Mouse (Mus musculus): Measurements from ENCODE around the gene Tstd2.

The Tstd2 gene

DNA sequence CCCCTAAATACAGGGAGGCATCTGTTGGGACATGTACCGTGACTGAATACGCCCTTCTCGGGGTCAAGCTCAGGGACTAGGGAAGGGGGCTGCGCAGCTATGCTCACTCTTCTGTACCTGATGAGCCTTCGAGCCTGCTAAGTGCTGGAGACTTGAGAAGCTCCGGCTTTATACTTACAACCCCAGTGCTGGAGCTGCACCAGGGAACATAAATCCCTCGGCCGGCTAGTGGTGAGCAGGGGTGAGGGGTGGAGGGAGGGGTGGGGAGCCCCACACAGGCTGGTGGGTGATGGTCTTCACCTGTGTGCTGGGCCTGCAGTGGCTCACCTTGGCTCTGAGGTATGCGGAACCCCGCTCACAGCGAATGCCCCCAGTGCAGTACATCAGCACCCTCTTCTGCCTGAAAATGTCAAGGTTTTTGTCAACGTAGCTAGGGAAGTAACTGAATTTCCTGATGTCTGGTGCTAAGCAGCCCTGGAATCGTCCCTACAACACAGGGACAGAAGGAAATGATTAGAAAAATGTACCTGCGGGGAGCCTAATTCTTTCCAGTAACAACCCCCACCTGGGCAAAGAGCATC, 18.9 kb downstream of the Tstd2 start:
- DNase-seq (ENCODE audit: low read depth): no peak

DNA sequence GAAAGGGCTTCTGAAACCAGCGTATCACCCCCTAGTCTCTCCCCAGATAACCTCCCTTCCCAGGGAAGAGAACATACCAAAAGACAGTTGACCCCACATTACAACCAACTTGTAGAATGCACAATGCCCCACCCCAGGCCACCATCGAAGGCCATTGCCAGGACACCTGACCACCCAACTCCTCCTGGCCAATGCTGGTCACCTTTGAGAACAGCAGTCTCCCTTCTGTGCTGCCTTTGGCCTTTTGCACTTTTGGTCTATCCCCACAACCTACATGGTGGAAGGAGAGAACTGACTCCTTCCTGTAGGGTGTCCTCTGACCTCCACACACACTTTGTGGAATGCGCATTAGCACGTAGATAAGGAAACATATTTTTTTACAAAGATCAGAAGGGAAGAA, 21.0 kb downstream of the Tstd2 start:
- no peak for DNase-seq (ENCODE audit: low read depth)

DNA sequence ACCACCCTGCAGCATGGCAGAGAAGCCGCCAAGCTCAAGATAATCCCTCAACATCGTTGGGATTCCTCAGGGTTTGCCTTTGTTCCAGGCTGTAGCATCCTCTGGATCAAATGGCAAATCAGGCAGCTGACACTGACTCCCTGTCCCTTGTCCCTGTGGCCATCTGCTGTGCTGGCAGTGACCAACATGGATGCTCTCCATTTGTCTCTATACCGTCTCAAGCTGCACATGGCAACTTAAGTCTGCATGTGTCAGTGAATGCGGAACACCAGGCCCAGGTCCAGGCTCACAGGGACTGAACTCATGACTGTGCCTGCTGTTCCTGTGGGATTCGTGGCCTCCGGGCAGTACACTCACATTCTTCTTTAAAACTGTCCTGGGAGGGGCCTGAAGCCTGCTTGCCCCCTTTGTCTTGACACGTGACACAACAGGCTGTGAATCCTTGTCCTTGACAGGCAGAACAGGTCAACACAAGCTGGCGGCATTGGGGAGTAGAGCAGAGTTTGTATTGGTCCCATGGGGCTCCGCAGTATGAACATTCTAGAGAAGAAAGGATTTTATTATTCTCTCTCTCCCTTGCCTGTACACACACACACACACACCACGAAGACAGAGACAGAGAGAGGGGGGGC, 21.8 kb downstream of the Tstd2 start:
- DNase-seq (ENCODE audit: low read depth): no peak

DNA sequence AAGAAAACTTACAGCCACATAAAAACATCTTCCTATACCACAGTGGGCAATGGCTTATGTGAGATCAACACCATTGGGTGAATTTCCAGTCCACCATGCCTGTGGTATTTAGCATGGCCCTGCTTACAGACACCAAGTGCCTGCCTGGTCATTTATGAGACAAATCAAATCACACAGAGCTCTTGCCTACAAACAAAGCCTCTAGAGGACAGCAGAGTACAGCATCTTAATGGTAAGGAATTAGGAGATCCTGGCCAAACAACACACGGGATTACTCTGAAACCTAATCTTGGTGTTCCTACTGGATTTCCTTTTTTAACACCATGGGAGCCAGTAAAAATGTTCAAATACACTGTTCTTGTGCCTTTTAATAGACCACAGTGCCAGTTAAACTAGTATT, 23.2 kb downstream of the Tstd2 start:
- no peak for DNase-seq (ENCODE audit: low read depth)

DNA sequence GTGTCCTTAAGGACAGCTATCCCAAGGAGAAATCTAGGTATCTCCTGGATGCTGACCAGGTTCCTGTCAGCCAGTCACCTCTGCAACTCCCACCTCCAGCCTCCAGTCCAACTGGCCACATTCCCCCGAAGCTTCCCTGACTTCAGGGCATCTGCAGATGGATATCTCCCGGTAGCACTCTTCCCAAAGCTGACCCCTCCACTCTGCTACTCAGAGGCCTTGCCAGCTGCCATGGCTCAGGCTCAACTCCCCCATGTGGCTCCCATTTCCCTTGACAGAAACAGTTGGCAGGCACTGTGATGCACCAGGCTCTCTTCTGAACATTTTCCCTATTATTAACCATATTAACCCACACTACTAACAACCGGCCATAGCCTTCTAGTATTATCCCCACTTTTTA, 27.1 kb downstream of the Tstd2 start:
- peak; percentile 36 for DNase-seq (ENCODE audit: low read depth)

DNA sequence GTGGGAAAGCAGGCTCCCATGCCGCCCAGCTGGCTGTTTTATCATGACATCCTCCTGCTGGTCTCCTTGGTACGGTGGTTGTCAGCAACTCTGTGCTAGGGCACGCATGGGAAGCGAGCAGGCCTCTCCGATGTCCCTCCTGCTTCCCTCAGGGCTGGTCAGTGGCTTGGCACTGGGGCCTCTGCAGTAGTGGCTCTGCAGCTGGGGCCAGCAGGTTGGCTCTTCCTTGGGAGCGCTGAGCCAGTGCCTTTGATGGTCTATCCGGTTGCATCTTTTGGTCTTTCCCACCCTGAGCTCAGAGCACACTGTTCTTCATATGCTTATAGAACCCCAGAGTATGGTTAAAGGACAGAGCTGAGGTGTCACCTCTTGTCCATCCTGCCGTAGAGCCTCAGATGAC, 28.4 kb downstream of the Tstd2 start:
- DNase-seq (ENCODE audit: low read depth): no peak

DNA sequence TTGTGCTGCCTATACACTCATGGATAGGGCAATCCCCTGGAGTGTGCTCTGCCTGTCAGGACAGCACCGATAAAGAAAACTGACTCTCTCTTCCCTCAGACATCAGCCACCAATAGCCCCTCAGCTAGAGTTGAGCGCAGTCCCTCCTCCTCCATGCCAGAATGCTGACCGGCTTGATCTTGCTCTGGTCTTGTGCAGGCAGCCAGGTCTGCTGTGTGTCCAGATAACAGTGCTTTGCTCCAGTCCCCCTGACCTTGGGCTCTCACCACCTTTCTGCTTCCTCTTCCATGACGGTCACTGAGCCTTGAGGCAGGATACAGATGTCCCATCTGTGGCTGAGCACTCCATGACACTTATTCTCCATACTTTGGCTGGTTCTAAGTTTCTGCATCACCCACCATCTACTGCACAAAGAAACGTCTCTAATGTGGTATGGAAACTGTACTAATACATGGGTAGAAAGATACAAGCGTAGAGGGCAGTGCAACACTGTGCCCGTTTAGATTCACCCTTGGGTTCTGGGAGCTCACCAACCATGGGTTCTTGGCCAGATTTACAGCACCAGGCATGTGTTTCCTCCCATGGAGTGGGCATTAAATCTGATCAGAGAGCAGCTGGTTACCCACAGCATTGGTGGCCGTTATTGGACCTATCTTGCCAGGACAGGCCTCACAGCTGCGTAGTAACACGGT, 36.3 kb downstream of the Tstd2 start:
- DNase-seq (ENCODE audit: low read depth): no peak

DNA sequence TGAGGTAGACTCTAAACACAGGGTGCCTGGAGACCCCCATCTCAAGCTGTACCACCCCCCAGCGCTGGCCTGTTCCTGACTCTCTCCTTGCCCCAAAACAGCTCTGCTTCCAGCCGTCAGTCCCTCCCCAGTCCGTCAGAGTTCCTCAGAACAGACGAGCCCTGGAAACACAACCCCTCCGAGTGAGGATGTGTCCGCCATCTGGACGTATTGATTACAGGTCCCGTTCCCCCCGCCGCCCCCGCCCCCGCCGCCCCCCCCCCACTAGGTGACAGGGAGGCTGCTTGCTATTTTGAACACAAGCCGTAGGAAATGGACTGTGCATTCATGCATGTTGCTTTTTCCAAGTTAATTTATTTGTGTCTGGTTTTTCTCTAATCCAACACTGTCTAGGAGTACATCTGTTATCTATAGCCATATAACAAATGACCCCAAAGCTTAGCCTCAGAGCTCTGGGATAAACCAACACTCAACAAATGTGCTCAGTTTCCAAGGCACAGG, 37.2 kb downstream of the Tstd2 start:
- no peak for DNase-seq (ENCODE audit: low read depth)

DNA sequence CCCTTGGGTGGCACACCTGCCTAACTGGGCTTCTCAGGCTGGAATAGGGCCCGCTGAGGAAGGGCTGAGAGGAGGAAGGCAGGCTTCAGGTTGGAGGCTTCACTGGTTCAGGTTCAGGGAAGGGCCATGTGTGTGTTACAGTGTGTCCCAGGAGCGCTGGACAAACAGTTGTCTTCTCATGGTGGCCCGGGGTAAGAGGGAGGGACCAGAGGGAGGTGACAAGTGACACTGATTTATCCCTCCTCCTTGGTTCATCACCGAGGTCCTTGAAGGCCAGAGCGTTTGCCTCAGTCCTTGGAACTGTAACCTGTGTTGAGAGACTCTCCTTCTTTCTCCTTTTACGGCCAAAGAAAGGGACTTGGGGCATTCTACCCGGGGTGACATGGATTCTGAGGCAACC, 38.0 kb downstream of the Tstd2 start:
- no peak for DNase-seq (ENCODE audit: low read depth)

DNA sequence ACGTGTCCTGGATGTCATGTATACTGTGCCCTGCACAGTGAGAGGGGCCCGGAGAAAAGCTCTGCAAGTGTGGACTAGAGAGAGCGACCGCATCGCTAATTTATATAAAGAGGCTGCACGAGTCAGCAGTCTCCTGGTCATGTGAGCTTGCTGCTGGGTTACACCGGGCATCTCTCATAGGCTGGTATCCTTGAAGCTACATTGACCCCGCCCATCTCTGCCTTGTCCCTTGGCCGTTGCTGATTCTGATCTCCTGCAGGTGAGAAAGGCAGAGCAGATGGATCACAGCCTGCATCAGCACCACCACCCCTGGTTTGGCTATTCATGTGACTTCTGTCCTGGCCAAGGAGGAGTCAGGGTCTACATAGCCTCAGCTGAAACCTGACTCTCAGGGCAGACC, 39.4 kb downstream of the Tstd2 start:
- no peak for DNase-seq (ENCODE audit: low read depth)

DNA sequence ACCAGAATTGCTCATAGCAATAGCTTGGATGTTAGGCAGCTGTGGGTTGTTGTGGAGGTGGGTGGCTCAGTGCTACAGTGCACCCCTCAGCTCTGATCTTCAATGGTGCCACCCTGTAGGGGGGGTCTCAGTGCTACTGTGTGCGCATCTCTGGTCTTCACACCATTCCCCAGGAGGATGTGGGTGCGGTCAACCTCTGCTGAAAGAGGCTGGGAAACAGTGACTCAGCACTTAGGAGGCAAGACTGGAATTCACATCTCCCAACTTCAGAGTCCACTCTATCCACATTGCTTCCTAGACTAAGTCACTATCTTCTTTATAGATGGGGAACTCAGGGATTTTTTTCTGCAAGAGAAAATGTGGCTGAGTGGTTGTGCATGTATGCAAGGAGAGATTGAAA, 40.9 kb downstream of the Tstd2 start:
- DNase-seq (ENCODE audit: low read depth): peak; percentile 21

DNA sequence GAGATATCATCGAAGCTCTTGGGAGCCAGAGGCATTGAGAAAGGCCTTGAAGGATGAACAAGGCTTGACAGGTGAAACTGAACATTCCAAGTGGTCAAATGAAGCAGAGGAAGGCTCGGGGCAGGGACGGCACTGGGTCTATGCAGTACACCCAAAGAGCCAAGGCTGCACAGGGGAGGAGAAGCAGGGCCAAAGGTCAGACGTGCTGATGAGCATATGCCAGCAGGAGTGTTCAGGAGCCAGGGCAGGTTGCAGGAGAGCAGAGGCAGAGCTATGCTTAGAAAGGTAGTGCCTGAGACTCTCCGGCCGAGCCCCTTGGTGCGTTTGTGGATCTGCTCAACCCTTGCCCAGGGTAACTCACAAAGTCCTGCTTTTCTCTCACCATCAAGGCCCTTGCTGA, 41.9 kb downstream of the Tstd2 start:
- no peak for DNase-seq (ENCODE audit: low read depth)

DNA sequence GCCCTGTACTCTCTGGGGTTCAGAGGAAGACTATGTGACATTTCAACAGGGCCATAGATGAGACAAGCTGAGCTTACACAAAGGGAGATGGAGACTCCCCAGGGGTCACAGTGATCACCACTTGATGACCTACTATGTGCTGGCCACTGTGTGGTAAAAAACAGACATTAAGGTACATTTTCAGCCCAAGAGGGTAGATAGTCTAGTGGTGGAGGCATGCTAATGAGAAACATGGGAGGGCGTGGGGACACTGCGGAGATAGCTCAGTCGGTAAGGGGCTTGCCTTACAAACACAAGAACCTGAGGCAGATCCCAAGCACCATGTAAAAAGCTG, 42.7 kb downstream of the Tstd2 start:
- DNase-seq (ENCODE audit: low read depth): no peak

DNA sequence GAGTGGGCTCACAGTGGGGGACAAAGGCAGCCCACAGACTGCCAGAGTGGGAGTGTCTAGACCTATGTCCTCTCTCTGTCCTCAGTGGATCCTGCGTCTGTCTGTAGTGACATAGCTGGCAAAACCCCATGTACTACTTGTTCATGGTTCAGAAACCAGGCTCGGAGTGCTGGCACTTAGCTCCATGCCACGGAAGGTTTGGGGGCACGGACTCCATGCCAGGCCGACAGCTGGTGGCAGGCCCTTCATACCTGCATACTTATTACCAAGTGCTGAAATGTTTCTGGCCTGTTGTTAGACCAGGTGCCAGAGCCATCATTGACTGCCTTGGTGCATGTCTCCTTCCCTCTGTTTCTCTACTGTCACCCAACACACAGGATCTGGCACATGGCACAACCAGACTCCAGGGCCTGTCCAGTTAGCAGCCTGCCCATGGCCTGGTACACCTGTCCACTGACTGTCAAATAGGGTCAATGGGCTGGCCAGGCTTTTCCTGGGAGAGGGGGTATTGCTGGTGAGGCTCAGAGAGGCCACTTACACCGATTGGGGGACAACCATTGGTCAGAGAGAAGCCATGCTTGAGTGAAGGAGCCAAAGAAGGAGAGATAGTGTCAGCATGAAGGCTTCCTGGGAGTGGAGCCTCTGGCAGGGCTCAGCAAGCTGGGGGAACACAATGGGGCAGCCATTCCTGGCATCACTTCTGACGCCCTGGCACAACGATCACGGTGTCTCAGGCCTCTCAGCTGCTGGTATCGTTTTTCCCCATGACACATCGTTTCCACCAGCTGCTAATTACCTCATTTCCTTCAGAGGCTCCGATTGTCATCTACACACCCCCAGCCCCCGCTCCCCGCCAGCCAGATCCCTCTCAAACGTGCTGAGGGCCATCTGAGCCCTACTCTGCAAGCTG, 43.3 kb downstream of the Tstd2 start:
- DNase-seq (ENCODE audit: low read depth): peak; percentile 30

DNA sequence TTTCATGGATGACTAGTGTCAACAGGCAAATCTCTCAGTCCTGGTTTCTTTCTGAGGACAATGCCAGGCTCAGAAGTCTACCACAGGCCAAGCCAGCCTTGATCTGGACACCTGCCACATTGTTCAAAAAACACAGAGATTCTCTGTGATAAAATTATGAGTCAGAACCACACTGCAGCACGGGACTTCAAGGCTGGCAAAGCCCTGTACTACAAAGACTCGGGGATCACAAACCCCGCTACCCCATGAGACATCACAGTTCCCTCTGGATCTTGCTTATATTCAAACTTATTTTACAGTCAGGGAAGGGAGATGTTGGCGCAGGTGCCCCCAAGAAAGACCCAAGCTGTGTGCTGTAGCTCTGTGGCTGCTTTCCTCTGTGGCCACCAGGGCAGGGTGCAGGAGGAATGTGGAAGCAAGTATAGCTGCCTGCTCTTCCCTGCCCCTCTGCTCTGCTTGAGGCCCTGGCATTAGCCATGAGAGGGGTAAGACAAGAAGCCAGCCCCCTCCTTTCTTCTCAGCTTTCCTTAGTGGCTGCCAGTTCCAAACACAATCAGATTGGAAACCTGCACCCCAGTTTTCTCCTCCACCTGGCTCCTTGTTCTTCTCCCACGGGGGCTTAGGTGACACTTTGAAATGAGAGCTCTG, 45.9 kb downstream of the Tstd2 start:
- DNase-seq (ENCODE audit: low read depth): peak; percentile 68

DNA sequence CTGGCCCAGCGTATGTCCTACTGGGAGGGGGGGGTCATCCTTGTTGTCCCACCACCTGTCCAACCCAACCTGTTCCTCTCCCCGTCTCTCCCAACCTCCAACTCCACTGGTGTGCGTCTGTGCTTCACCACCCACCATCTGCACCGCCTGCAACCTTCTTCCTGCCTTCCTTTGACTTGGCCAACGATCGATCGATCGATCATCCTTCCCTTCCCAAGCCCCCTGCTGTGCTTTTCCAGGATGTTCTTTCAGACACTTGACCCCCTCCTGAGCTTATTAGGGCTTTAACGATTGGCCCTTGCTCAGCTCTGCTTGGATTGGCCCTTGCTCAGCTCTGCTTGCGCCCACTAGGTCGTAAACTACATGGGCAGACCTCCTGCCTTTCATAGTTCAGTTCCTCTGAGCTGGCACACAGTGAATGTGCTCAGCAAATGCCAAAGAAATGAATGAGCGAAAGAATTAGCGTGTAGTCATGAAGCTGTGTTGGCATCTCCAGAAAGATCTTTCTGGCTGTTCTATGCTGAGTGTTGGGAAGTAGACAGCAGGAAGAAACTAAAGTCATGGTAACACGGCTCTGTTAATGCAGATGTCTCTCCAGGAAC, 48.9 kb downstream of the Tstd2 start:
- peak; percentile 18 for DNase-seq (ENCODE audit: low read depth)

DNA sequence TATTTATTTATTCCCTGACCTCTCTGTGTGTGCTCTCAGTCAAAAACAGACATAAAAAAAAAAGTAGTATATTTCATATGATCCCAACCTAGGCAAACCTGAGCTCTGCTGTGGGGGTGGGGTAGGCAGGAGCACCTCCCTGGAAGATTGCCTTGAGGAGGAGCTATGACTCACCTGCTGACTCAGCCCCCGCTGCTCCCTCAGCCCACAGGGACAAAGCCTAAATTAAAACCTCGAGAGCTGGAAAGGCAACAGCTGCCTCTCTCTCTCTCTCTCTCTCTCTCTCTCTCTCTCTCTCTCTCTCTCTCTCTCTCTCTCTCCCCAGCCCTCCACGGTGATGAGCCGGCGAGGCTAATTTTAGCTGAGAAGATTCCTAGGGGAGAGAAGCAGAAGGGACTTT, 50.6 kb downstream of the Tstd2 start:
- DNase-seq (ENCODE audit: low read depth): peak; percentile 90

DNA sequence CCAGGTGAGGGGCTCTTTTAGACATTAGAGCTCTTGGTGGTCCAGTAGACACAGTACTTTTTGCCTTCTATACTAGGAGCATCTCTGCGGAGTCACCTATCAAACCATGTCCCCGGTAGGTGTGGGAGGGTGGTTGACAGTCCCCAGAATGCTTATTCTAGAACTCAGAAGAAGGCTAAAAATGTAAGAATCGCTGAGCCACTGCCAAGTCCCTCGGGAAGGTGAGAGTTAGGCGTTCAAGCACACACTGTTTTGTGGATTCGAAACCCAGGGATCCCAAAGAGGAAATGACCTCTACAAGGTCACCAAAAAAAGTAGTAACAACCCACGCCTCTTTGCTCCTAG, 51.1 kb downstream of the Tstd2 start:
- no peak for DNase-seq (ENCODE audit: low read depth)

DNA sequence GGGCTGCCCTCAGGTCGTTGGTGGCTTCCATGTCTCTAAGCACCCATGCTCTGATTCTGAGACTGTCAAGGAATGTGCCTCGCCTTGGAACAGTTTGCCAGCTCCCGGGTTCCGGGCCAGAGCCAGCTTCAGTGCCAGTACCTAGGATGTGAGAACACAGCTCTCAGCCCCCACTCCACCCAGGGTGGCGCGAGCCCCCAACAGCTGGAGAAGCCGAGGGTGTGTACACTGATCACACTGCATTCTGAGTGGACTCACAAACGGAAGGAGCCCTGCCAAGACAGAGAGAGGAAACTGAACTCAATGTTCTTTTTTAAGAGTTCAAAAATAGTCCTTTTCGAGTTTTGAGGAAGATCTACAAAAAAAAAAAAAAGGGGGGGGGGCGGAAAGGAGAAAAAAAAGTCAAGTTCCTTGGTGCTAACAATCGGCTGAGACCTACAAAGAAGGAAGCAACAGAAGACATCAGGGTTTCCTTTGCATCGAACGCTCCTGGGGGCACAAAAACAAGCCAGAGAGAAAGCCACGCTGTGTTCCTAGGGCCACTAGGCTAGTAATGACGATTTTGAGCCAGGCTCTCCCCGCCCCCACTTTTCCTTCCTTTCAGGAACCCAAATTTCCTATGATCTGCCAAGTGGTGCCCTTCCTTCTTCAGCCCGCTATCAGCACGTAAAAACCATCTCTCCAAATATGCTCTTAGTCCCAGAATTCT, 51.6 kb downstream of the Tstd2 start:
- no peak for DNase-seq (ENCODE audit: low read depth)

DNA sequence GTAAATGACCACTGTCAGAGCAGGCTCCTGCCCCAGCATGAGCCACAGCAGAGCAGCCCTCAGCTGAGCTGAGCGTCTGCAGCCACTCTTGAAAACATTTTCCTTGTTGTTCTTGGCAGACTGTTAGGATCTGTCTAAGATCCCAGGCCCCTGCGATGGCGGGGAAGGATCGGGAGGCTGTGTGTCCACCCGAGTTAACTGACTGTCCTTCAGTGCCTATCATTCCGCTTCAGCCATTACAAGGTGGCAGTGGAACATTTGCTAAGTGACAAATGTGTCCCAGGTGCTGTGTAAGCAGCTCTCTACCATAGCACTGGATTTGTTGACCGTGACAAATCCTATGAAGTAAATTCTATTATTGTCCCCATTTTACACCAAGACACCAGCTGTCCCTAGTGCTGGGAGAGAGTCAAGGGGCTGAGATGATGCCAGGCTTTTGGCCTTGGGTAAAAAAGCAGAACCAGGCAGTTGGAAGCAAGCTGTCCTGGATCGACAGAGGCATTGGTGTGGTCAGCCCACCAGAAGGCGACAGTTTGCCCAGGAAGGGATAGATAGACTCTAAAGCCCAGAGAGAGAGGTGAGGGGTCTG, 53.2 kb downstream of the Tstd2 start:
- DNase-seq (ENCODE audit: low read depth): no peak

All from NIH3T3 (cell line).